Mouse (Mus musculus) cortical plate, adult 2 months (tissue): Measurements from ENCODE around the gene Mnd1.

ENCODE experiments used
- CTCF ChIP-seq: fragments of 200-500 bp; IDR thresholded peaks from 2 replicates; pipeline ENCODE4 v1.5.1; 2011; ENCODE audit warnings: mild to moderate bottlenecking, control low read depth, low read length; ENCODE audit not compliant: insufficient read depth; ENCODE audit errors: extremely low read depth
- POLR2A ChIP-seq: fragments of 200-500 bp; IDR thresholded peaks from 2 replicates; pipeline ENCODE4 v1.6.1; 2011; ENCODE audit warnings: mild to moderate bottlenecking, low read length, control low read depth; ENCODE audit not compliant: insufficient read depth; ENCODE audit errors: extremely low read depth

- TF ChIP-seq POLR2A (no peak), CTCF (no peak)
Observed at GRCm38 (mm10) chr3:84040476-84041082, 115.0 kb downstream of the Mnd1 start.
